Mouse (Mus musculus): ENCODE measurements around the gene Chp1.
"Not testable (repeated sequence)": the region's sequence is repeated elsewhere in the genome, so short reads cannot be mapped to it uniquely, and the experiment has no call there.

The Chp1 gene

DNA sequence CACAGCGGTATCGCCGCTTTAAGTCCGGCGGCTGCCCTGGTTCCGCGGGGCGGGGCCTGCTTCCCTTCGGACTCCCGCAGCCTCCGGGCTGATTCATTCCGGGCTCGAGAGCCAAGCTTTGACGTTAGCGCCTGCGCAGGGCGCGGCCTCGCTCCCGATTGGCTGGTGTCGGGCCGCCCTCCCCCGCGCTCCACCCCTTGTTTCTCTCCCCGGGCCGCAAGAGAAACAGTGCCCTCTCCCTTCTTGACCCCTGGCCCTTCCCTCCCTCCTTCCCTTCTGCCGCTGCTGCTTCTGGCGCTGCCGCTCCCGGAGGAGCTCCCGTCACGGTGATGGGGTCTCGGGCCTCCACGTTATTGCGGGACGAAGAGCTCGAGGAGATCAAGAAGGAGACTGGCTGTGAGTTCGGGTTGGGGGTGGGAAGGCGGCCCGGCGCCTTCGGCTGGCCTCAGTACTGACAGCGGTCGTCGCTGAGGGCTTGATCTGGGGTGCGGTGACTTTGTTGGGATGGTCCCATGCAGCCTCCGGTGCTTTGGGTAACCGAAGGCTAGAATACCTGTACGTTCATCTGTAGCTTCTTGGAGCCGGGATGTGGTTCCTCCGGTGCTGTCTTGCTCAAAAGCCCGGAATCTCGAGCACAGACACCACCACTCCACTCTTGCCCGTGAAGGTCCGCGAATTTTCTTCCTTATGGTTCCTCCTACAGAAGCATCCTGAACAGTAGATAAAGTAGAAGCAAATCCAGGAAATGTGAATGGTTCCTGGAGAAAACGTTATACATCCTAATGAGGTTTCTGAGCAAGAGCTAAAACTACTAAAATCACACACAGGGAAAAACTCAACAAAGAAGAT lies at the start of gene Chp1, which contains the start of gene Exd1:
Gene Chp1, plus strand, starts transcription at position 176 of the 849 bp plus-strand sequence.
Gene Exd1, minus strand, starts transcription at position 106 of the 849 bp plus-strand sequence.
- DNase-seq = peak; percentile 99

DNA sequence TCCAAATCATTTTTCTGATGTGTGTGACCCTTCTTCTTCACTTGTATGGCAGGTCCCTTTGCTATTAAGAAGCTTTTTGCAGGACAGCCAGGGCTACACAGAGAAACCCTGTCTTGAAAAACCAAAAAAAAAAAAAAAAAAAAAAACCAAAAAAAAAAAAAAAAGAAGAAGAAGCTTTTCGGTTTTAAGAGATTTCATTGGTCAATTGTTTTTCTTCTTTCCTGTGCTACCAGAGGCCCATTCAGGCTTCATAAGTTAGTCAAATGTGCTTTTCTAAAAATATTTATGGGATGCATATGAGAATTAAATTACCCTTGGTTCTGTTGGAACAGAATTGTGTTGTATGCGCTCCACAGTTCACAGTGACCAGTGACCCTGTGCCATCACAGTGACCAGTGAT lies 48.6 kb upstream of the Chp1 start:
- no peak for DNase-seq

DNA sequence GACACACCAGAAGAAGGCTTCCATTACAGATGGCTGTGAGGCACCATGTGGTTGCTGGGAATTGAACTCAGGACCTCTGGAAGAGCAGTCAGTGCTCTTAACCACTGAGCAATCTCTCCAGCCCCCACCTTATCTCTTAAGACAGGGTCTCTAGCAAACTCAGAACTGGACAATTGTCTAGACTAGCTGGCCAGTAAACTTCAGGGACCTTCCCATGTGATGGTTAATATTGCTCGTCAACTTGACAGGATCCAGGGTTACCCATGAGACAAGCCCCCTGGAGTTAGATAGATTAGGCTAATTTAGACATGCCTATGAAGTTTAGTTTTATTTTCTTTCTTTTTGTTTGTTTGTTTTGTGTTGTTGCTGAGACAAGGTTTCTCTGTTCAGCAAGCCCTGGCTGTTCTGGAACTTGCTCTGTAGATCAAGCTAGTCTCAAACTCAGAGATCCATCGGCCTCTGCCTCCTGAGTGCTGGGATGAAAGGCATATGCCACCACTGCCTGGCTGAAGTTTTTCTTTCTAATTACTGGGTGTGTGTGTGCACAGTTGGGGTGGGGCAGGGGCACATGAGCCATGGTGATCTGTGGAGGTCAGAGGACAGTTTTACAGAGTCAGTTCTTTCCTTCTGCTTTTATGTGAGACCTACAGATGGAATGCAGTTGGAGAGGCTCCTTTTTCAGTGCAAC lies 46.4 kb upstream of the Chp1 start:
- no peak for DNase-seq

GRCm38 (mm10) chr2:119507108-119507507 lies 40.4 kb upstream of the Chp1 start:
- DNase-seq = no peak

DNA sequence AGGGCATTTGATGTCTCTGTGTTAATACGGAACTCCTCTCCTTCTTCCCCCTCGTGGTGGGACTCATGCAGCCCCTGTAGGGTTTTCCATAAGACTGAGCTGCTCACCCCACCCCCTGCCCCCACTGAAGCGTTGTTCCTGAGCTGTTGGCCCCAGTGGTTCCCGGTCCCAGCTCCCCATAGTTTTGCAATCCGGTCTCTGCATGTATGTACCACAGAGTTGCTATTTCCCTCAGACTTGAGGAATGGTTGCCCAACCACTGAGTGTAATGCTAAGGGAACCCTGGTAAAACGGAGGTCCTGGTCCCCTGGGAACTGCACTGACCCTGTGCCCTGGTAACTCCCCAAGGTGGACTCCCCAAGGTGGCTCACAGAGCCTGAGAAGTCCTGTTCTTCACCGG lies 39.0 kb upstream of the Chp1 start:
- not testable (repeated sequence) for DNase-seq

DNA sequence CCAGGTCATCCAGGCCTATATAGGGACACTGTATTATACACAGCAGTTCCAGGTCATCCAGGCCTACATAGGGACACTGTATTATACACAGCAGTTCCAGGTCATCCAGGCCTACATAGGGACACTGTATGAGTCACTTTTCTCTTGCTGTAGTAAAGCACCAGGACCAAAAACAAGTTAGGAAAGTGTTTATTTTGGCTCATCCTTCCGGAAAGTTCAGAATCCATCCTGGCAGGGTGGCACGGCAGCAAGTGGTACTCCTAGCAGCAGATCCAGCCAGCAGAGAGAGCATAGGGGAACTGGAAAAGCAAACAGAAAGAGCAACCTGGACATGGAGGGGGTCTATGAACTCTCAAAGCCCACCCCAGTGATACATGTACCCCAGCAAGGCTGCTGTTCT lies 36.6 kb upstream of the Chp1 start:
- DNase-seq = no peak

DNA sequence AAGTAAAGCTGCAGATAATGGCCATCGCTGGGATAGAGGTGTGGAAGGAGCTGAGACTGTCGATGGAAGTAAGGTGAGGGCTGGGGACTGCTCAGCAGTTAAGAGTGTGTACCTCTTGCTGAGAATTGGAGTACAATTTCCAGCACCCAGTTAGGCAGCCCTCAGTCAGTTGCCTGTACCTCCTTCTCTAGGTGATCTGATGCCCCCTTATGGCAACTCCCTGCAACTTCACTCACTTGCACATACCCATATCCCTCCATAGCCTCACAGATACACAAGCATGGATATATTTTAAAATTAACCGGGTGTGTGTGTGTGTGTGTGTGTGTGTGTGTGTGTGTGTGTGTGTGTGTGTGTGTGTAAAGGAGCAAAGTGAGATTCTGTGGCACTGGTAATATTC lies 35.2 kb upstream of the Chp1 start:
- DNase-seq = no peak

GRCm38 (mm10) chr2:119514026-119514522 lies 33.4 kb upstream of the Chp1 start:
- DNase-seq = no peak

- no peak for DNase-seq
These were observed 30.7 kb upstream of the Chp1 start for GRCm38 (mm10) chr2:119516811-119517210.

DNA sequence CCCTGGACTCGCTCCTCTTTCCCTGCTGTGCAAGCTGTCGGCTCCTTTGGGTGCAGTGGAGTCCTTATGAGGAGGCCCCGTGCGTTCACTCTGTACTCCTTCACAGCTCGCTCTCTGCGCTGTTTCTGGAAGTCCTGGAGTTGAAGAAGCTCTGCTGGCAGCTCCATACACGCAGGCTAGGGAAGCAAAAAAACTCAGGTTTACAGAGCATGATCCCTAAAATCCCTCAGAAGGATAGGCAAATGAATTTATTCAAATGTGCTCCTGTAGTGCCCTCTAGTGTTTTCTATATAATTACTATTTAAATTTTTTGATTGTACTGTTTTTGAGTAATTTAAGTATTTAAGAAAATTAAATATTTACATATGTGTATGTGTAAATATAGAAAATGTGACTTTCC lies 26.9 kb upstream of the Chp1 start:
- DNase-seq = peak; percentile 3 to 5

DNA sequence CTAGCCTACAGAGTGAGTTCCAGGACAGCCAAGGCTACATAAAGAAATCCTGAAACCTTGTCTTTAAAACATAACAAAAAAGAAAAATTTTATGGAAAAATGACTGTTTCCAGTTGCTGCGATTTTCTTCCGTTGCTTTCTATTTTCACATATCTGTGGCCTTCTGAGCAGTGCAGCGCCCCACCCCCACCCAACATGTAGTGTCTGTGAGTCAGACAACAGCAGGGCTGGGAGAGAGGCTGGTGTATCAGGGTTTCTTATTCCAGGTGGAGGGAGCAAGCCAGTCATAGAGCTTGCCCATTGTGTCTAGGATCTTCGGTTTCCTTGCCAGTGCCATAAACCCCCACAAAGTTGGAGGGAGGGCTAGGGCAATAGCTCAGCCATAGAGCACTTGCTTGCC lies 23.7 kb upstream of the Chp1 start:
- DNase-seq = no peak

- DNase-seq = no peak
These were observed 22.1 kb upstream of the Chp1 start for GRCm38 (mm10) chr2:119525422-119525821.

GRCm38 (mm10) chr2:119538802-119539201 lies 8.7 kb upstream of the Chp1 start:
- DNase-seq = no peak

- peak; percentile 41 to 61 for DNase-seq
These were observed 5.4 kb upstream of the Chp1 start for GRCm38 (mm10) chr2:119542106-119542505.

GRCm38 (mm10) chr2:119543656-119544055 lies 3.8 kb upstream of the Chp1 start:
- DNase-seq = no peak

DNA sequence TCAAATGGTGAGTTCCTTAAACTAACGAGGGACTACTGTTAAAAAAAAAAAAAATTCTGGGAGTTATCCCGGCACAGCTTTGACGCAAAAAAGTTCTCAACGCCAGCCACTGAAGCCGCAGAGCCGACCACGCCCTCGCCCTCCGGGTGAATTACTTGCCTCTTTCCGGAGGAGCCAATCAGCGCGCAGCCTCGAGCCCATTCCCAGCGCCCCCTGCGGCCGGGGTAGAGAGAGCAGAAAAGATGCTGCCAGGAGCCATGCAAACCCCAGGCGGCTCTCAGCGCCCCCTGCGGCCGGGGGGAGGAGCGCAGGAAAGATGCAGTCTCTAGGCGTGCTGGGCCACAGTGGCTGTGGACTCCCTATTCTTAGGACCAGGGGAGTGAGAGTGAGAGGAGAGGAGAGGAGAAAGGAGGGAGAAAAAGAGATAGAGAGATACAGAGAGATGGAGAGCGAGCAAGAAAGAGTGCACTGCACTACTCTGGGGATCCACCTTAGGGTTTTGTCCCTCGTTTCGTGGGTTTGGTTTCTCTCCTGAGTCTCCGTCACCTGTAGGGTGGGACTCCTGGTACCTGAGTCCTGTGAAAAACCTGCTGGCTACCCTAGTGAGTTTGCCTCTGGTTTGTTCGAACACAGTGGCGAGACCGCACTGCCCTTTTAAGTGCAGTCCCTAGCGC lies 512 bp upstream of the Chp1 start:
- DNase-seq = peak; percentile 76 to 87

DNA sequence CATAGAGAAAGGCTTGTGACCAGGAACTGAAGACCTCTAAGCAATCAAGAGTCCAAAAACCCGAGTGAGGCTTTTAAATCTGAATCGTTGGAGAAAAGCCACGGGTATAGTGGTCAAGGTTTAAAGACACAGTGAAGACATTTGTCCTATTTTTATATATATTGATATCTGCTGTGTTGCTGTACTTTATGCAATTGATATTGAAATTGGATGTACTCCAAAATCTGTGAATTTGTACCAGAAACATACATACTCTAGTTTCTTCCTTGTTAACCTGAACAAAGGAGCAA lies 819 bp downstream of the Chp1 start:
- DNase-seq = peak in 1 of 2 experiments; percentile 11

- no peak for DNase-seq
These were observed 1.2 kb downstream of the Chp1 start for GRCm38 (mm10) chr2:119548691-119549090.

DNA sequence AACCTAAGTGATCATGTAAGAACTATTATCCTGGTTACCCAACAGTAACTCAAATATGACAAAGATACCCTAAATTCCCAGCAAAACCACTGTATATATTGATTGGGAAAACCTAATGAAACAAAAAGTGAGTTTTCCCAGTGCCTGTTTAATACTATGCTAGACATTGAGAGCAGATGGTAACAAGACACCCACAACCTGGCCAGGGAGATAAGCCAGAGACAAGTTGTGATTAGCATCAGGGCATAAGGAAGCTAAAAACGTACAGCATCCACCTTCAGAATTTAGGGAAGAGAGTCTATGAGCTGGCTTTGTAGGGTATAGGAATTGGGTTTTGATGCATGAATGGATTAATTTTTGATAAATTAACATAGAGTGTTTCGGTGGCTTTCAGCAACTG lies 2.2 kb downstream of the Chp1 start:
- no peak for DNase-seq

DNA sequence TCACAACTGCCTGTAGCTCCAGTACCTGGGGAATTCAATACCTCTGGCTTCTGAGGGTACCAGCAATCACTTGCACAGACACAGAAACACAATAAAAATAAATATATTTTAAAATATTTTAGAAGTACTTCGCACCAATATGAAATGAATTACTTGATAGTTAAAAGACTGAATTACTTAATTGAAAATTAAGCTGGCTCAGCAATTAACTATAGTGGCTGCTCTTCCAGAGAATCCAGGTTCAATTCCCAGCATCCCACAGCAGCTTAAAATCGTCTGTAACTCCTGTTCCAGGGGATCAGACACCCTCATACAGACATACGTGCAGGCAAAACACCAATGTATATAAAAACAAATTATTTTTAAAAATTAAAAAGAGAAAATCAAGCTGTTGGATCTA lies 10.5 kb downstream of the Chp1 start:
- DNase-seq = no peak

DNA sequence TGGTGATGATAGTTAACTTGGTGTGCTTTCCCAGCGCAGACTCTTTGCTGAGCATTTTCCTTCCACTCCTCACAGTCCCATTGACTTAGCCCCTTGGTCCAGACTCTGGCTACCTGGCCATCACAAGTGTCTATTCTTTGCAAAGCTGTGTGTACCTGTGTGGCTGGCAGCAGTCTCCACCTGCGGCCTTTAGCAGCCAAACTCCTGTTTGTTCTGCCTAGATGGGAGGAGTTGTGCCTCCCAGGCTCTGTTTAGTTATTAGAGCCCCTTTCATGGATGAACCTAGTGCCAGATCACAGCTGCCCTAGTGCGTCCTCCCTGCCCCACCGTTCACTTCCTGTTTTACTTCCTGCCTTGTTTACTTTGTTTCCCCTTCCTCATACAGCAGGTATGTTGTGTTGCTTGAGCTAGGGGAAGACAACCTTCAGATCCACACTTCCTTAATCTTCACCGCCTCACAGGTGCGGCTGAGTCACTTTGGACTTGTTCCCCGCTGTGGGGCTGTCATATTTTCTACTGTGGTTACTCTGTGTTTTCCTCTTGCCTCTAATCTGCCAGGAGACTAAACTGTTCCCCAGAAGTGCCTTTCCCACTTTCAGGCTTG lies 11.3 kb downstream of the Chp1 start:
- DNase-seq = no peak

DNA sequence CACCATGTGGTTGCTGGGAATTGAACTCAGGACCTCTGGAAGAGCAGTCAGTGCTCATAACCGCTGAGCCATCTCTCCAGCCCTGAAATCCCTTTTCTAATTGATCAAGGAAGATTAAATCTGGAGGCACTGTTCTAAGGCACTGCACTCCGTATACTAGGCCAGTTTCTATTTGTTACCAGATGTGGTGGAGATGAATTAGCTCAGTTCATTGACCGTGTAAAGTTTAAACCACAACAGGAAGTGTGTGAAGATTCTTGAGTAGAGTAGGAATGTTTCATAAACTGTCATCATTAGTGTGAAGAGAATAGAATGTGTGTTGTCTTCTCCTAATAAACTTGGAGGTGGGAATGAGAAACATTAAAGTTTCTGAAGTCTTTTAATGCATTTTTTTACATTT lies 14.3 kb downstream of the Chp1 start:
- DNase-seq = no peak

- DNase-seq = no peak
These were observed 17.8 kb downstream of the Chp1 start for GRCm38 (mm10) chr2:119565284-119565683.
